Mouse (Mus musculus): ENCODE data around the gene Rora.

Rora gene

DNA sequence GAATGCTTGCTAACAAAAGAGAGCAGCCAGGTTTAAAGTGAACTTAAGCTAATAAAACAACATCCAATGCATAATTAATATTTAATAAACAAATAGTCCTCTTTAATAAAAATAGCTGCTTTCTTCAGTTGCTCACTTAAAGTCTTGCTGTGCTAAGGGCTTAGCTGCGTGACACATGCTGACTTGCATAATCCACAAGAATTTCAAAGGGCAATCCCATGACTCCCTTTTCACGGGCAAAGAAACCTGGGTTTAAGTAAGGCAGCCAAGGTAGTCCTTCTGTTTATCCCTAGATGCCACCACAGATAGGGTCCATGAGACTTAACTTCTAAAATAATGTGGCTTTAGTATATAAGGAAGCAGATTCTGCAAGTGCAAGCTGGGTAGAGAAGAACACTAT lies 355.1 kb downstream of the Rora start:
- CTCF ChIA-PET, result no interaction called here

DNA sequence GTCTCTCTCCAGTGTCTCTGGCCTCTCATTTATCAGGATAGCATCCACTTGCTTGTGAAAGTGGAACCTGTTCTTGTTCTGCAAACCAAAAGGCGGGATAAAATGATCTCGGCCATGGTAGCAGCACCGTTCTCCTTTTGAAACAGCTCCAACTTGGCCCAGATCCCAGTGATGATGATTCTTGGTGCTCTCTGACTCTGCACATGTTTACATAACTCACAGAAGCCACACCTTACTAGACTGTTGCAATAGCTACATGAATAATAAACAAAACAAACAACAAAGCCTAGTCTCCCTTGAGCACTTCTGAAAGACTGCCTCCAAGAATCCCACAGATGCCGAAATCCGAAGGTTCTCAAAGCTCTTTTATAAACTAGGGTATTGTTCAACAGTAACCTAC lies 357.3 kb downstream of the Rora start:
- CTCF ChIA-PET, result no interaction called here

DNA sequence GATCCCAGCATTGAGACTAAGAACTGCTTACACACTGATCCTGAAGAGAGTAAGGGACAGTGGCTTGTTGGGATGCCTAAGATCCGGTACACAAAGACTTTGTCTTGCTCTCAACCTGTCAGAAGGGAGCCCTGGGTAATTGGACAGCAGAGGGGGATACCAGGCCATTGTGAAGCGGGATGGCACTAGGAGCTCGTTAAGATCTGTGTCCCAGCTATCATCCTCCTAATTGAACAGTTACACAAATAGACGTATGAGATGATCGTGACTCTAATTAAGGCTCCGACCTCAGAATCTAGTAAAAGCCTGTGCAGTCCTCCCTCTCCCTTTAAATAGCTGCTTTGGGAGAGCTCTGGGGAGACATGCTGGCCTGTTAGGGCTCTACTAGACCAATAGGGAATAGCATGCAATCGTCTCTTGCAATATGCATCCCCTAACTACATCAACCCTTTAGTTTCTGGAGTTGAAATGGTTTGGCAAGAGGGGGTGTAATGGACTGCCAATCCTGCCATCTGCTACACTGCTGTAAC lies 359.7 kb downstream of the Rora start:
- CTCF ChIA-PET, result no interaction called here

DNA sequence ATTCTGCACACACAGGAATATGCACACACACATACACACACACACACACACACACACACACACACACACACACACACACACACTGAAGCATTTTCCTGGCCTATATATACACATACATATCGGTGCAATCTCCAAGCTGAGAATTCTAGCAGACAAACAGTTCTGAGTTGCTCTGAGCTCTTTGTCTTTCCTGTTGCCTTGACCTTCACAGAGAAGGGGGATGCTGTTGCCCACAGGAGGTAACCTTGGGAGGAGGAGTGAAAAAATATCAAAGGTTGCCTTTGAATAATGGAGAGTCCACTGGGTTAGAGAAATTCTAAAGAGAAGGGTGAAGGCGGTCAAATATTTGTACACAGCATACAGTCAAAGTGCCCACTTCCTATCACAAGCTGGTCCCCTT lies 360.6 kb downstream of the Rora start:
- CTCF ChIA-PET, result no interaction called here

DNA sequence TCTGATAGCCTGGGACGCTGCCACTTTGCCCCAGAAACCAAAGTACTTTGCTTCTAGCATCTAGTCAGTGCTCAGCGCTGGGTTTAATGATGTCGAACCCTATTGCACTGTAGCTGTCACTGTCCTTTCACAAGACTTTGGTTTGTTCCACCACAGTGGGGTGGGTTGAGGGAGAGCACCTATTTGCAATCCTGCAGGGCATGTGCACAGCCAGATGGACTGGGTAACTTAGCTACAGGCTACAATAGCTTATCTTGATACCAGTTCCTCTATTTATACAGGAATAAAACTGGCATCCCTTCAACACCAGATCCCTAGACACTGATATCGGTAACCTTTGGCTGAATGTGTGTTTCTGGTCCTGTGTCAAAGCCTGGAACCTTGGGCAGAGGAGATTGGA lies 366.8 kb downstream of the Rora start:
- CTCF ChIA-PET, result no interaction called here

DNA sequence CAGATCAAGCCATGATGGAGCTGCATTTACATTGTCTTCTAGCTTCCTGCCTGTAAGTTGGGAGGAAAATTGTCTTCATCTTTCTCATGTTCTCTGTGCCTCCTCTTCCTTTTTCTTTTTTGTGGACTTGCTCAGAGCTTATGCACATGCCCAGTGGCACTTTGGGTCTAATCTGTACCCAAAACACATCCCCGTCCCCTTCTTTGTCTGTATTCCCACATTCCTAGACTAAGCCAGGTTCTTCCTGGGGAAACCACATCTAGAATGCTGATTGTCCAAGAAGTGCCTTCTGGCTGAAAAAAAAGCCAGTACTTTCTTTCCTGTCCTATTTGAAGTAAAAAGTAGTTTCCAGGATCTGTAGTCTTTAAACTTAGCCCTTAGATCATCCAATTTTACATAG lies 367.9 kb downstream of the Rora start:
- CTCF ChIA-PET, result no interaction called here

DNA sequence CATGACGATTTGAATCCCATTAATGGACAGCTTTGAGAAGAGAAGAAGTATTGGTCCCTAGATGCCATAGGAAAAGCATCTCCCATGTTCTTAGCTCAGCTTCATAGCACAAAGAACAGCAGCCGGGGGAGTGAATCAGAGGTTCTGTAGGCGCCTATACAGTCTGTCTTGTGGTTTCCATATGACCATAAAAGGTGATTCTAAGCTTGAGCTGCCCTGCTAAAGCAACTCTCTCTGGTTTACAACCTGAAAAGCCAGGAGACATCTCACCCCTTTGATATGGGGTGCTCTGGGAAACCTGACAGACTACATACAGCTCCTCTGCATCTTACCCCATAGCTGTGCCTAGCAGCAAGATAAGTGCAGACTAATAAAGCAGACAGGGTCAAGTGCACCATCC lies 369.7 kb downstream of the Rora start:
- CTCF ChIA-PET, result no interaction called here

DNA sequence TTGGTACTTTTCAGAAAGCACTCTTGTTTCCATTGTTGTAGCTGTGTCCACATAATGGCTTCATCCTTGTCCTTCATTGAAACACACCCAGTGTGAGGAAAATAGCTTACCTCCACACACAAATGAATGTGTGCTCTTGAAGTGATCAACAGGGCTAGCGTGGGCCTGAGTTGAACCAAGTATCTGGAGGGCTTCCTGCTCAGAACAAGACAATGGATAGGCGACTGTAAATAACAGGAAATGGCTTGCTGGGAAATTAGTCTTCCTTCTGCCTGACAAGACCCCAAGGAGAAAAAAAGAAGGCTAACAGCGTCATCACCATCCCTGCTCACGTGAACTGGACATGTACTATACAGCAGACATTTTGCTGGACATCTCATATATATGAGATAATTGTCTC lies 374.6 kb downstream of the Rora start:
- CTCF ChIA-PET, result no interaction called here

DNA sequence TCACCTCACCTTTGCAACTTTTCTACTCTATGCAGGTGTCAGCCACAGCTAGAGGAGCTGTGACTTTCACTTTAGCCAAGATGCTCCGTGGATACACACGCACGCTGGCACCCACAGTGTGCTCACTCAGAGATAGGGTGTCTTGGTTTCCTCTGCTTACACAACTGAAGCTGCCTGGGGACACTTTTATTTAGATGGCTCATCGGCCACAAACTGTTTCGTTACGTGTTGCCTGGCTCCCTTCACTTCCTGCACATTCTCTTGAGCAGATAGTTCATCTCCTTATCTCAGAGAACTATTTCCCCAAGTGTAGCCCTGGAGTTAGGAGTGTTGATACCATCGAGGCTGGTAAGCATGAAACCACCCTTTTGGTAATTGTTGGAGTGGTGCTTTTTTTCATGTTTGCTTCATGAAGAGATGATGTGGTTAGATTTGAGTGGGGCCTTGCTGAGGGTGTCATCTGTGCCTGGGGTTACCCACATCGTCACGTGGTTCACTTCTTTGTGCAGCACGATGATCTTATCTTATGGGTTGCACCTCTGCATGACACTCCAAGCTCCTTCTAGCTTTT lies 380.8 kb downstream of the Rora start:
- CTCF ChIA-PET, result no interaction called here

DNA sequence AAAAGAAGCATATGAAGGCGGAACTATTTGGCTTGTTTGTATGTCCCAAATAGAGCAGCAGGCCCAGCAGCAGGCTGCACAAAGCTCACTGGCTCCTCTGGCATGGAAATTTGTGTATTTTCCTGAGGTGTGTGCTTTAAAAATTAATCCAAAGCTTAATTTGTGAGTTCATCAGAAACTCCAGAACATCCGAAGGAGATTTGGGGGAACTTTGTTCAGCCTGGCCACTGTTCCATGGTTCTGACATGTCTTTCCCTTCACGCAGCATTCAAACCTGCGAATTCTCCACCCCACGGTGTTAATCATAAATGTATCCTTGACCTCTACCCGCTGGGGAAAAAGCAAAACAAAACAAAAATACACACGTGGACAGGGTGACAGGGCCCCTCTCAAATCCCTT lies 381.9 kb downstream of the Rora start:
- CTCF ChIA-PET, result no interaction called here

DNA sequence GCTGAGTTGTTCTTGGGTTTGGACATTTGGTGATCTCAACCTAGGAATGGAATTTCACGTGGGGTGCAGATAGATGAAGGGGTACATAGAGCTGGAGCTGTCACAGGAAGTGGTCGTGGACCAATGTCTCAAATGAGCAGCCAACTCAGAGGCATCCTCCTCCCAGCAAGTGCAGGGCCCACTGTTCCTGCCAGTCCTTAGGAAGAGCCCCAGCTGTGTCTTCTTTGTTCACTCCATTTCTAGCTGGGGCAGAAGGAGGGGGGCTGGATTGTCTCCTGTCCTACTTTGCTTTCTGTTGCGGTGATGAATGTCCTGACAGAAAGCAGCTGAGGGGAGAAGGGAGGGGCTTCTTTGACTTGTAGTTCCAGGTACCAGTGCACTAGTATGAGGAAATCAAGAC lies 382.7 kb downstream of the Rora start:
- CTCF ChIA-PET, result no interaction called here

DNA sequence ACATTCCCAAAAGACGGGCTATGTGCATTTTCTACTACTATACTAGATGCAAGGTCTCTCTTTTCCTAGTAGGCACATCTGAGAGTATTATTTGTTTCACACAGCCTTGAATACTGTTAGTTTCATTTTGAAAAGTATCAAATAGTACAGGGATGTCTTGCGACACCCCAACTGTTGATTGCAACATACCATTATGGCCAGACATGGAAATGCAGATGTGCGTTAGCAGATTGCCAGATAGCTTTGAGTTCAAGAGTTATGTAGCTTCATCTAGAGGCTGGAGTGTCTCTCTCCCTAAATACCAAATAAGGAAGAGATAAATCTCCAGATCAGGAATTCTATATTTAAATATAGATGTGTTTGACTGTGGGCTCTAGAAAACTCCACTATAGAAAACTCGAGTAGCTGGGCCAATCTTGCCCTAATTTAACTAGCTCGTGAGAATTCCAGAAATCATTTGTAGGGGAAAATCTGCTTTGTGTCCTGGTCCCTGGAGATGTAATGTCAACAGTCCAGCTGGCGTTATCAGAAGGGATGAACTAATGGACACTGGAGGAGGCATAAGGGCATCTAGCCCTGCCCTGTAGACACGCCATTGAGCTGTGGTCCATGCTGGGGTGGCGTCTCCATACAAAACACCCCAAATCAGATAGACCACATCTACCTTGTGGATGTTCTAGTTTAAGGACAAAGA lies 390.5 kb downstream of the Rora start:
- CTCF ChIA-PET, result no interaction called here

DNA sequence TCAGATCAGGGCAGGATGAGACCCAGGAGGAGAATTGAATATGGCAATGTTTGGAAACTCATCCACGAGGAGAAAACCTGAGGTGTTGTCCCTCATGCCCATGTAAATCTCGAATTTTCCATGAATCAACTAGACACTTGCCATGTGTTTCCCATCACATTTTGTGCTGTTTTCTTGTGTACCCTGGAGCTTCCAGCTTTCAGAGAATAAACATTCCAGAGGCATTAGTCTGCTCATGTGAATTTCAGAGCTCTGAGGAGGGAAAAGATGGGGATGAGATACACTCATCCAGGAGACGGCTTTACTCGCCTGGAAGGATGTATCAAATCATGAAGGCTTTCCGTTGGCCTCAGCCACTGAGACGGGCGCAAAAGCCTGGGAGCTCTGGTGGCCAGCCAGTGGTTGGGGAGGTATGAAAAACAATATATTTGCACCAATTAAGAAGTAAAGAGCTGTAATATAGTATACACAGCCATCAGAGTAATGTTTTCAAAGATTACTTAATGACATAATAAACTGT lies 391.1 kb downstream of the Rora start:
- CTCF ChIA-PET, result no interaction called here

DNA sequence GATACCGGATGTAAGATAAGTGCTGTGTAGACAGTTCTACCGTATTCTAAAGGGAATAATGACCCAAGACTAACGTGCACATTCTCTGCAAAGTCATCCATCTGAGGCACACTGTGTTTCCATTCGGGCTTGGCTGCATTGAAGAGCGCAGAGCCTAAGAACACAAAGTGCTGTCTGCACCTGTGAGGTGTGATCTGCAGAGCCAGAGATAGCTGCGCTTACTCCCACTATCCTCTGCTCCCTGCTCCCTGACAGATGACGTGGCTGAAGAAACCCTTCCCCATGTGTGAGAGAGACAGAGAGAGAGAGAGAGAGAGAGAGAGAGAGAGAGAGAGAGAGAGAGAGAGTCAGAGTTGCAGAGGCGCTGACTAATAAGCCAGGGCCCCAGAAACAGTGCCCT lies 392.3 kb downstream of the Rora start:
- CTCF ChIA-PET, result interaction anchor here (0.6 kb wide), 1 partner anchor 109 kb away, joined by 4 read pairs; no protein-coding TSS in a partner anchor

DNA sequence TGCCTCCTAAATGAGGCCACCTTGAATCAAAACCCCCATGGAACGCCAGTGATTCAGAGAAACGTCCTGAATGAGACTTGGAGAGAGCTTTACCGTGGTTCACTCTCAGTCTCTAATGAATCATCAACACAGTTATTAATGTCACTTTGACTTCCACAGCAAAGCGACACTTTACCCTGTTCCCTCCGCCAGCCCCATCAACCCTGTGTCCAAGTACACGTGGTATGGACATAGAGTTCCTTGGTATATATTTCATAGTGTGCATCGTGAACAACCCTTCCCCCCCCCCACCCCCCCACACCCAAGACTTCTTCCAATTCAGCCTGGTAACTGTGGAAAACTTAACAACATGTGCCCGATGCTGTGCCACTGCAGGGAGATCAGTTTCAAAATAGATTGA lies 397.3 kb downstream of the Rora start:
- CTCF ChIA-PET, result no interaction called here

DNA sequence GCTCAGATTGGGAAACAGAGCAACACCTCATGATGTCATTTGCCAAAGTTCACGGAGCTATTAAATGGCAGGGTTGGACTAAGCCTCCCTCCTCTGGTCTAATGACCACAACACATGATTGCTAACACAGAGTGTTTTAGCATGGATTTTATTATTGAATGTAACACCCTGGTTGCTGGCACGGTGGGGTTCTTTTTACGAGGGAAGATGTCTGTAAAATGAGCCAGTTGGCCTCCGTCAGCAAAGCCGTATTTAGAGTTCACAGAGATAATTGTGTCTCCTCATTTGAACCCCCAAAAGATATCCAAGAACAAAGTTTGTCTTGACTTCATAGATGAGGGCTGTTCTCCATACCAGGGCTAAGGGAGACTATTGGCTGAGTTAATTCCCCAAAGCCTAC lies 398.3 kb downstream of the Rora start:
- CTCF ChIA-PET, result no interaction called here

DNA sequence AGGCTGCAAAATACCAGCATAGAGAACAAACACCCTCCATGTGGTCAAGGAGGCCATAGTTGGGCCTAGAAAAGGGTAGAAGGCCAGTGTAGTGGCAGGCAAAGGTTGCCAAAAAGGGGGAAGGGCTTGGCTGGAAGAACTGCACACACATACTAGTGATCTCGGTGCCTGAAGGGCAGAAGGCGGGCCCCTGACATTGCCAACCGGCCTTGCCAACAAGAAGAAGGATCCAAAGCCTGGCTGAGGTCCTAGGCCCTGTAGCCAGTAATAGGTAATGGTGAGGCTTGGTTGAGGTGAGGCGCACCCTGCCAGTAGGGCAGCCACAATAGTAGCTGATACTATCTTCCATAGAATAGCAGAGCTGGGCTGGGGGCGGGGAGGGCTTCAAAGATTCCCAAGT lies 401.7 kb downstream of the Rora start:
- CTCF ChIA-PET, result no interaction called here

DNA sequence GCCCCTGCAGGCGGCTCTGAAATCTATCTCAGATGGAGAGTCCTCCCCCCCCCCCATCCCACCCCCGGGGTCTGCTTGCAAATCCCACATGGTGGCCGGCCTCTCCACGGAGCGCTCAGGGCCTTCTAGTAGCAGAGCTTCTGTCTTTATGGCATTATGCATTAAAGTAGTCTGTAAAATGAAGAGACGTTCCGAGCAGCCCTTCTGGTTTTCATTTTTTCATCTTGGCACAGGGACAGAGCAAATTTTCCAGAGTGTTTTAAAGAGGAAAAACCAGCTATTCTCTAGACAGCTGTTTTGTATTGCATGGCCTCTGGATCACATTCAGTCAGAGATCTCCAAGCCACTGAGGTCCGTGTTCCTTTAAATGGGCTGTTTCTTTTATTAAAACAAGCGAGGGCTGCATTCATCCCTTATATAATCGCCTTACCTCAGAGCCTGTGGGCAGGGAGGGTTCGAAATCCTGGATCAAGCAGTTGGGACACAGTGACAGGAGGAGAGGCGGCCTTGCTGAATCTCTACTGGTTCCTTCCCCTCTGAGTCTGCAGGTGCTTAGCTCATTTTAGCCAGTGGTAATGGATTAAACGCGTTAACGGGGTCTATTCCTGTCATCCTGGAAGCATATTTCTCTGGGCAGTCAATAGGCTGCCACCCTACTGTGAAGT lies 417.7 kb downstream of the Rora start:
- CTCF ChIA-PET, result no interaction called here

DNA sequence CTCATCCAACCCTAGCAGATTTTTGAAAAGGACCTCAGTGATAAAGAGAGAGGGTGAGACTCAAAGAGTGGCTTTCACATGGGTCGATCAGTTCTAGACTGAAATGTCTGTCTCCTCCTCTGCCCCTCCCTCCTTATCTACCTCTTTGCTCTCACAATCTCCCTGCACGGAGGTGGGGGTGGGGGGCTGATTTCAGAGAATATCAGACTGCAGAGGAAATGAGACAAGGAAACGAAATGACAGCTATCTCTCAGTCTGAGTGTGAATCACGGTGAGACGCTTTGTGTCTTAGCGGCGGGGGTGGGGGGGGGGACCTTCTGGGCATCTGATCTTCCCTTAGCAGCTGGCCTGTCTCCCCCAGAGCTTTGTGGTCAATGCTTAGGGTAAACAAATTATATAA lies 419.7 kb downstream of the Rora start:
- CTCF ChIA-PET, result no interaction called here

DNA sequence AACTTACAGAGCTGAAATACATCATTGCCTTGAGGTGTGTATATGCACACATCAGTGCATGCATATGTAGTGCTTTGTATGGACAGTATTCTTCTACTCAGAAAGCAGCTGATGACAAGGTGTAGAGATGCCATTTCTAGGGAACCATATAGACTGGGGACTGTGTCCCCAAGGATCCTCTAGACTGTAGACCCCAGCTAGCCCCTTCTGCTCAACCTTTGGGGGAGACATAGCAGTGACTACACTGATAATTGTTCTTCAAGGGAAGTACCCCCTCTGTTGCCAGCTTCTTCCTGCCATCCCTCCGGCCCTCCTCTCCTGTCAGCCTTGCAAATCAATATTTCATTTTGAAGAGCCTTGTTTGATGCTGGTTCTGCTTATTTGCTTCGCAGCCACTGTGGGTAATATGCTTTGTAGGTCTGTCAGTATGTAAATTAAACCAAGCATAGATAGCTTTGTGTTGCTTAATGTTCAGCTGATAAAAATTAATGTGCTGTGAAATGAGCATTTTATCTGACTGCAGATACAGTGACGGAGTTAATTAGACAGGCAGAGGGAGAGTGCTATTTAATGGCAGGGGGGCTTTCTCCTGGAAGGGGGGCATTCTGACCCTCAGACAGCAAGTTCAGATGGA lies 430.6 kb downstream of the Rora start:
- CTCF ChIA-PET, result no interaction called here

DNA sequence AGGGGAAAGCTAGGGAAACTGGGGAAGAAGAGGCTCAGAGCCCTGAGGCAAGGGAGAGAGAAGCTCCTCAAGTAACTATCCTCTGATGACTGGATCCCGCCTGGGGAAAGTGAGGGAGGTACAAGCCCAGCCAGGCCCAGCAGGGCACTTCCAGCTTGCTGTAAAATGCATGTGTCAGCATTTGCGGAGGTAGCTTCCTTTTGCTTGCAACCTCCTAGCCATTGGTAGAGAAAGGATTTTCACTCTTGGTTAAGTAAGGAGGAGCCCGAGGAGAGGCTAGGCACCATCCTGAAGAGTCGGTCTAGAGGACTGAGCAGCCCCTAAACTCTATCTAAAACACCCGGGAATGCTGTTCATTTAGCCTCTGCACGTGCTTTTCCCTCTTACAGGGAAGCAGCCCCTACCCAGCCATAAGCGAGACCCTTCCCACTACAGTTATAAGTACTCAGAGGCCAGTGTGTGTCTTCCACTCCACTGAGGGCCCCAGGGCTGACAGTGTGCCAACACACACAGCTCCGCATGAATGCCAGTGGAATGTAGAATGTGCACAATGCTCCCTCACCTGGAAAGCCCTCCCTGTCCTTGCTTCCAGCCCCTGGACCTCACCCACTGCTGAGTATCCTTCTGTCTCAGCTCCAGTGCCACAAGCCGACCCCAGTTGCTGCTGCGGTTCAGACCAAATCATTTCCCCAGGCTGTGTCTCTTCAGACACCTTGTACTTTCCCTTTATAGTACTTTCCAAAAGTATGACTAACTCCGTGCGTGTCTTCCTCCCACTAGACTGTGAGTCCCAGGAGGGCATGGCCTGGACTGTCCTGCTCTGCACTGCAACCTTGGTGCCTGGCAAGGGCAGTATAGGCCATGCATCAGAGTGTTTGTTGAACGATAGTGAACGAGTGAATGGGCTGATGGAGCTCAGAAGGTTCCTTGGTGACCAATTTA lies 431.4 kb downstream of the Rora start:
- CTCF ChIA-PET, result no interaction called here

DNA sequence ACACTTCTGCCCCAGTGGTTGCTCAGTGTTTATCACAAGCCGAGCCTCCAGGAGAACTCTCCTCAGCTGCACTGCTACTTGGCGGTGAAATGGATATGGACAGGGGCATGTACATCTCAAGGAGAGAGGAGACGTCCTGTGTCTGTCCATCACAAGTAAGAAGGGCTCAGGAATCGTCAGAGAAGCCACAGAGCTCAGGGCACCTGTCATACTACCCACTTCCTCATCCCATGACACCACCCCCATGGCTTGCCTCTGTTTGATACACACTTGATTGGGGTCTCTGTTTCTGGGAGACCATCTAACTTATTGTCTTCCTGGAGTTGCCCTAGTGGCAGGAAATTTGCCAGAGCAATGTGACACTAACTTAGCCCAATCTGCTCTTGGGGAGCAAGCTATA lies 433.3 kb downstream of the Rora start:
- CTCF ChIA-PET, result no interaction called here
